27 mouse cellular contexts compared by ENCODE assay signal in genomic region chr2:122571326-122571725, GRCm38 (mm10). TPM values are rescaled to one million over a fixed set of nuclear protein-coding genes. Genes with fewer than 3 reads are reported as not detected.
A peak's percentile ranks its signal among the peaks of the same experiment; 100 is the strongest.
DNase-seq lines count a peak whose midpoint lies in the region; ATAC-seq and TF ChIP-seq lines count a peak whose summit lies in the region.
"Had no signal": no experiment of that assay in that cellular context is flagged by ENCODE, and none has a peak within 500 bp of the region (broad histone marks: within the 10 kb centered on the region; RNA-seq: fewer than 3 reads in every experiment).

No protein-coding gene starts in this region.

- no peaks in the 10 kb centered on the region for H3K36me3 ChIP-seq in hindbrain, embryonic 16.5 days (ENCODE audit: control insufficient read depth, insufficient read depth, low read length)
- H3K36me3 ChIP-seq: forebrain, embryonic 10.5 days; G1E; heart, embryonic 12.5 days; heart, embryonic 15.5 days; hindbrain, embryonic 10.5 days; hindbrain, embryonic 13.5 days had no signal

- peaks cover 5% of the 10 kb centered on the region; the same call in 1 of the 2 replicates for H3K4me1 ChIP-seq in cerebellum, adult 2 months (ENCODE audit: control insufficient read depth, insufficient read depth, low read length)
- no peaks in the 10 kb centered on the region for H3K4me1 ChIP-seq in hindbrain, embryonic 16.5 days (ENCODE audit: control insufficient read depth, insufficient read depth, low read depth, low read length)
- H3K4me1 ChIP-seq: forebrain, embryonic 10.5 days; hindbrain, embryonic 10.5 days; hindbrain, embryonic 13.5 days had no signal

- H3K27me3 ChIP-seq in cerebellum, adult 2 months (ENCODE audit: control insufficient read depth, insufficient read depth, low read length), result no peaks in the 10 kb centered on the region
- no peaks in the 10 kb centered on the region for H3K27me3 ChIP-seq in hindbrain, embryonic 16.5 days (replicated peaks; ENCODE audit: control insufficient read depth, insufficient read depth, low read length)
- H3K27me3 ChIP-seq: CH12.LX; heart, embryonic 12.5 days; heart, embryonic 15.5 days; hindbrain, embryonic 13.5 days had no signal

- no peak for TF ChIP-seq CTCF in cerebellum, adult 2 months (IDR thresholded peaks at IDR 0.05; ENCODE audit: borderline replicate concordance, insufficient read depth, low read depth, low read length)

- TF ChIP-seq POLR2A in cerebellum, adult 2 months (IDR thresholded peaks at IDR 0.05; ENCODE audit: borderline replicate concordance, insufficient read depth, low read length), result no peak

- no peak overlapping the region for H3K9ac ChIP-seq in hindbrain, embryonic 16.5 days (ENCODE audit: low read depth, low read length)
- H3K9ac ChIP-seq: heart, embryonic 12.5 days; heart, embryonic 15.5 days; hindbrain, embryonic 13.5 days had no signal

- no peak overlapping the region for H3K4me2 ChIP-seq in hindbrain, embryonic 16.5 days (ENCODE audit: low read length)
- H3K4me2 ChIP-seq: heart, embryonic 12.5 days; heart, embryonic 15.5 days; hindbrain, embryonic 13.5 days had no signal

- H3K4me3 ChIP-seq in cerebellum, adult 2 months (replicated peaks; ENCODE audit: insufficient read depth, low read depth, low read length), result no peak overlapping the region
- H3K4me3 ChIP-seq in hindbrain, embryonic 16.5 days (ENCODE audit: low read length), result no peak overlapping the region
- H3K4me3 ChIP-seq: forebrain, embryonic 10.5 days; heart, embryonic 12.5 days; heart, embryonic 15.5 days; hindbrain, embryonic 10.5 days; hindbrain, embryonic 13.5 days had no signal

- peak; percentile 31 to 38 for DNase-seq in cerebellum, adult 2 months
- DNase-seq in cerebellum, postnatal 25 days, result peak; percentile 23 to 29
- DNase-seq in cerebellum, postnatal 4 days (ENCODE audit: low spot score in 2 of 2), result no peak
- peak; percentile 32 for DNase-seq in left cerebral cortex, postnatal 4 days
- no peak for DNase-seq in left cerebral cortex, adult 11 months (ENCODE audit: low spot score)
- DNase-seq: adrenal gland, adult 2 months; adrenal gland, postnatal 14 days; B cell, adult 2 months; gastrocnemius, postnatal 25 days; heart, adult 18-20 months; heart, postnatal 10 days; heart, postnatal 36 days; kidney, adult 18-20 months; kidney, adult 9 months had no signal

- no peak for ATAC-seq in cerebellum, adult (ENCODE audit: insufficient number of reproducible peaks, low FRiP score, low TSS enrichment)
- ATAC-seq in hindbrain, embryonic 16.5 days, result no peak
- ATAC-seq: forebrain, embryonic 14.5 days; hindbrain, postnatal 0 days; inflammation-experienced regulatory T-cells, adult 6 months; intestine, embryonic 16.5 days had no signal

- WGBS in cerebellum, adult 2 months, result 14% methylated on average over 4 of the region's 4 CpGs
- WGBS in hindbrain, embryonic 16.5 days, result 76% methylated on average over 4 of the region's 4 CpGs

- intact Hi-C loops in left cerebral cortex, postnatal 4 days (cut with DNase I), result loop anchor here (10.0 kb wide), 1 partner anchor 53 kb away; no protein-coding TSS in a partner anchor

- no peak overlapping the region for H3K27ac ChIP-seq in cerebellum, adult 2 months (ENCODE audit: insufficient read depth, low read length)
- no peak overlapping the region for H3K27ac ChIP-seq in hindbrain, embryonic 16.5 days (ENCODE audit: low read depth, low read length)
- H3K27ac ChIP-seq: forebrain, embryonic 10.5 days; heart, embryonic 15.5 days; hindbrain, embryonic 10.5 days; hindbrain, embryonic 13.5 days; hindbrain, postnatal 0 days had no signal

- H3K9me3 ChIP-seq in hindbrain, embryonic 16.5 days (ENCODE audit: control insufficient read depth, low read length), result no peaks in the 10 kb centered on the region
- H3K9me3 ChIP-seq: forebrain, embryonic 10.5 days; G1E; heart, embryonic 12.5 days; heart, embryonic 15.5 days; hindbrain, embryonic 10.5 days; hindbrain, embryonic 13.5 days had no signal

RNA-seq across cellular contexts. Expression of gene Gatm, which starts 39.8 kb away (rescaled TPM):
- 164 and 201 TPM in 2 replicates for polyA plus RNA-seq in cerebellum, adult 2 months (2012; rRNA removed)
- 10 to 100 TPM; 63.7 to 69.4 TPM for total RNA-seq in left cerebral cortex, postnatal 4 days (2021)
- 59.9 and 61.8 TPM in 2 replicates for polyA plus RNA-seq in hindbrain, embryonic 16.5 days (2015; fragmentation: Nextera tagmentation; extraction: Ambion mirVana)
- total RNA-seq: G1E had no signal
- polyA plus RNA-seq: G1E had no signal

Comparison
In these comparisons a context has a peak if more than half of its experiments do, and no peak if none do; other contexts are left out.
1. DNase-seq: peak in cerebellum, adult 2 months (2 of 2), cerebellum, postnatal 25 days (2 of 2) and left cerebral cortex, postnatal 4 days (single experiment); none in cerebellum, postnatal 4 days (0 of 2) and left cerebral cortex, adult 11 months (single experiment).